Mouse (Mus musculus) liver, adult 2 months (tissue): ENCODE measurements around the gene Lcat. TPM values are rescaled to one million over a fixed set of nuclear protein-coding genes. Genes with fewer than 3 reads are reported as not detected.

Experiments
- DNase-seq: peaks from one replicate; pipeline ENCODE4 v3.0.0-alpha.2; 2011; ENCODE audit warnings: low read depth, low spot score; ENCODE audit errors: extremely low read depth
- H3K27ac ChIP-seq: fragments of 200-500 bp; replicated peaks from 2 replicates; pipeline ENCODE4 v1.5.1; 2012; ENCODE audit warnings: low read depth, mild to moderate bottlenecking, control low read depth, inconsistent platforms, low read length; ENCODE audit not compliant: insufficient read depth
- H3K27me3 ChIP-seq: fragments of 200-500 bp; 2 replicates; pipeline ENCODE4 v1.6.1; 2012; ENCODE audit warnings: mild to moderate bottlenecking, moderate library complexity, low read length, inconsistent platforms; ENCODE audit not compliant: control insufficient read depth, insufficient read depth
- H3K36me3 ChIP-seq: fragments of 200-500 bp; 2 replicates; pipeline ENCODE4 v1.6.1; 2012; ENCODE audit warnings: low read length, inconsistent platforms; ENCODE audit not compliant: control insufficient read depth, insufficient read depth
- H3K4me1 ChIP-seq: fragments of 200-500 bp; 2 replicates; pipeline ENCODE4 v1.6.1; 2011; ENCODE audit warnings: low read length; ENCODE audit not compliant: control insufficient read depth, insufficient read depth
- H3K4me3 ChIP-seq: fragments of 200-500 bp; 2 replicates; pipeline ENCODE4 v1.5.1; 2011; ENCODE audit warnings: low read depth, mild to moderate bottlenecking, control low read depth, low read length, moderate library complexity; ENCODE audit not compliant: insufficient read depth
- H3K79me2 ChIP-seq: fragments of 200-500 bp; 2 replicates; pipeline ENCODE4 v1.6.1; 2012; ENCODE audit warnings: inconsistent platforms, mild to moderate bottlenecking, low read length, moderate library complexity; ENCODE audit not compliant: control insufficient read depth, insufficient read depth
- H3K9ac ChIP-seq: fragments of 200-500 bp; 2 replicates; pipeline ENCODE4 v1.6.1; 2012; ENCODE audit warnings: low read depth, mild to moderate bottlenecking, control low read depth, inconsistent platforms, low read length
- CTCF ChIP-seq: fragments of 200-500 bp; IDR thresholded peaks from 2 replicates; pipeline ENCODE4 v1.5.1; 2011; ENCODE audit warnings: low read depth, low read length, control low read depth
- POLR2A ChIP-seq: fragments of 200-500 bp; IDR thresholded peaks from 2 replicates; pipeline ENCODE4 v1.6.1; 2011; ENCODE audit warnings: low read length, control low read depth; ENCODE audit not compliant: insufficient read depth; ENCODE audit errors: extremely low read depth
- WGBS: fragments of 180-500 bp; shearing (Covaris S2); methylation state at CpG from one replicate; pipeline ENCODE4 v1.1.7; 2018; 5-methylcytosine and 5-hydroxymethylcytosine counted together
- polyA plus RNA-seq: library from polyadenylated mRNA; depleted of rRNA; stranded (reverse); fragments of >200 nt; gene quantifications from 2 replicates; pipeline ENCODE4 v1.2.3, GENCODE M21; 2012
- total RNA-seq: library from RNA; depleted of rRNA; stranded (reverse); fragments of >200 nt; gene quantifications from 2 replicates; pipeline ENCODE4 v1.2.3, GENCODE M21; 2014

Lcat gene
- total and polyA plus RNA-seq, 2 experiments, result 215 to 919 TPM

GRCm38 (mm10) chr8:105965905-105966341 lies 22.7 kb upstream of the Lcat start, which contains the start of gene Slc12a4:
Slc12a4 (minus strand) TSS chr8:105966097.
- Histone ChIP-seq H3K4me3 (peak within 1 kb of the TSS; percentile 91), H3K79me2 (peaks cover 20% of the 10 kb centered on the region; the same call in 1 of the 2 replicates), H3K36me3 (no peaks in the 10 kb centered on the region), H3K27me3 (no peaks in the 10 kb centered on the region), H3K27ac (peak within 1 kb of the TSS; percentile 67), H3K4me1 (peaks cover 13% of the 10 kb centered on the region), H3K9ac (peak within 1 kb of the TSS; percentile 94)
- peak; percentile 20 for DNase-seq
- under 1% methylated on average over 46 of the region's 47 CpGs for WGBS
- no peak for TF ChIP-seq CTCF
- TF ChIP-seq POLR2A, result peak; percentile 72; the same call in 1 of the 2 replicates

GRCm38 (mm10) chr8:105965266-105965904 lies 22.2 kb upstream of the Lcat start:
- no peaks in the 10 kb centered on the region for H3K27me3 ChIP-seq
- H3K27ac ChIP-seq, result peak overlapping the region; percentile 67
- TF ChIP-seq CTCF (no peak), POLR2A (no peak)
- peaks cover 13% of the 10 kb centered on the region for H3K4me1 ChIP-seq
- DNase-seq, result no peak
- no peaks in the 10 kb centered on the region for H3K36me3 ChIP-seq
- peaks cover 20% of the 10 kb centered on the region; the same call in 1 of the 2 replicates for H3K79me2 ChIP-seq
- H3K9ac ChIP-seq, result peak overlapping the region; percentile 94
- 3% methylated on average over 40 of the region's 40 CpGs for WGBS
- H3K4me3 ChIP-seq, result peak overlapping the region; percentile 91

- 53% methylated on average over 12 of the region's 12 CpGs for WGBS
- Histone ChIP-seq H3K4me3 (peak overlapping the region; percentile 91; the same call in 1 of the 2 replicates), H3K27ac (no peak overlapping the region), H3K36me3 (no peaks in the 10 kb centered on the region), H3K79me2 (peaks cover 20% of the 10 kb centered on the region; the same call in 1 of the 2 replicates), H3K9ac (no peak overlapping the region; the same call in 1 of the 2 replicates), H3K27me3 (no peaks in the 10 kb centered on the region), H3K4me1 (peaks cover 13% of the 10 kb centered on the region)
- TF ChIP-seq POLR2A (no peak), CTCF (no peak)
- DNase-seq, result peak; percentile 31
These were observed 21.5 kb upstream of the Lcat start for GRCm38 (mm10) chr8:105964506-105965265.

- Histone ChIP-seq H3K4me1 (peaks cover 15% of the 10 kb centered on the region), H3K27me3 (no peaks in the 10 kb centered on the region), H3K9ac (no peak overlapping the region), H3K27ac (no peak overlapping the region), H3K36me3 (no peaks in the 10 kb centered on the region), H3K4me3 (no peak overlapping the region), H3K79me2 (peaks cover 20% of the 10 kb centered on the region; the same call in 1 of the 2 replicates)
- DNase-seq, result no peak
- TF ChIP-seq POLR2A, result no peak
- no peak for TF ChIP-seq CTCF
- 96% methylated on average over 10 of the region's 10 CpGs for WGBS
These were observed 18.4 kb upstream of the Lcat start for GRCm38 (mm10) chr8:105961536-105961935.

GRCm38 (mm10) chr8:105961101-105961500 lies 17.9 kb upstream of the Lcat start:
- Histone ChIP-seq H3K79me2 (peaks cover 20% of the 10 kb centered on the region; the same call in 1 of the 2 replicates), H3K9ac (no peak overlapping the region), H3K27ac (no peak overlapping the region), H3K4me1 (peaks cover 13% of the 10 kb centered on the region), H3K36me3 (no peaks in the 10 kb centered on the region), H3K27me3 (no peaks in the 10 kb centered on the region), H3K4me3 (no peak overlapping the region)
- TF ChIP-seq CTCF (no peak), POLR2A (no peak)
- no peak for DNase-seq
- 92% methylated on average over 14 of the region's 14 CpGs for WGBS
